Mouse (Mus musculus) lung, adult 2 months (tissue): ENCODE data around the gene Npnt. TPM values are rescaled to one million over a fixed set of nuclear protein-coding genes. Genes with fewer than 3 reads are reported as not detected.

ENCODE experiments used
- DNase-seq: peaks from one replicate; pipeline ENCODE4 v3.0.0; 2022
- H3K4me1 ChIP-seq: fragments of 200-500 bp; 2 replicates; pipeline ENCODE4 v1.6.1; 2011; ENCODE audit warnings: low read length; ENCODE audit not compliant: control insufficient read depth, insufficient read depth
- H3K4me3 ChIP-seq: fragments of 200-500 bp; replicated peaks from 2 replicates; pipeline ENCODE3; 2011; ENCODE audit warnings: low read depth, mild to moderate bottlenecking, control low read depth, low read length; ENCODE audit errors: extremely low read depth
- CTCF ChIP-seq: fragments of 200-500 bp; IDR thresholded peaks from 2 replicates; pipeline ENCODE4 v1.5.1; 2011; ENCODE audit warnings: mild to moderate bottlenecking, low read length, control low read depth; ENCODE audit not compliant: insufficient read depth
- POLR2A ChIP-seq: fragments of 200-500 bp; IDR thresholded peaks from 2 replicates; pipeline ENCODE4 v1.6.1; 2011; ENCODE audit warnings: low read depth, mild to moderate bottlenecking, control low read depth, low read length, borderline replicate concordance; ENCODE audit errors: extremely low read depth
- WGBS: fragments of 180-500 bp; shearing (Covaris S2); methylation state at CpG from one replicate; pipeline ENCODE4 v1.1.7; 2018; 5-methylcytosine and 5-hydroxymethylcytosine counted together
- polyA plus RNA-seq: library from polyadenylated mRNA; depleted of rRNA; stranded (reverse); fragments of >200 nt; gene quantifications from 2 replicates; pipeline ENCODE4 v1.2.3, GENCODE M21; 2012

Npnt gene
- polyA plus RNA-seq, 1 experiment = 498 TPM

- no peak for TF ChIP-seq POLR2A
- TF ChIP-seq CTCF = no peak
- 44% methylated on average over 9 of the region's 9 CpGs for WGBS
- H3K4me3 ChIP-seq = no peak overlapping the region
- no peaks in the 10 kb centered on the region for H3K4me1 ChIP-seq
- no peak for DNase-seq
Measured at GRCm38 (mm10) chr3:132964715-132965507, 14.8 kb upstream of the Npnt start.

DNA sequence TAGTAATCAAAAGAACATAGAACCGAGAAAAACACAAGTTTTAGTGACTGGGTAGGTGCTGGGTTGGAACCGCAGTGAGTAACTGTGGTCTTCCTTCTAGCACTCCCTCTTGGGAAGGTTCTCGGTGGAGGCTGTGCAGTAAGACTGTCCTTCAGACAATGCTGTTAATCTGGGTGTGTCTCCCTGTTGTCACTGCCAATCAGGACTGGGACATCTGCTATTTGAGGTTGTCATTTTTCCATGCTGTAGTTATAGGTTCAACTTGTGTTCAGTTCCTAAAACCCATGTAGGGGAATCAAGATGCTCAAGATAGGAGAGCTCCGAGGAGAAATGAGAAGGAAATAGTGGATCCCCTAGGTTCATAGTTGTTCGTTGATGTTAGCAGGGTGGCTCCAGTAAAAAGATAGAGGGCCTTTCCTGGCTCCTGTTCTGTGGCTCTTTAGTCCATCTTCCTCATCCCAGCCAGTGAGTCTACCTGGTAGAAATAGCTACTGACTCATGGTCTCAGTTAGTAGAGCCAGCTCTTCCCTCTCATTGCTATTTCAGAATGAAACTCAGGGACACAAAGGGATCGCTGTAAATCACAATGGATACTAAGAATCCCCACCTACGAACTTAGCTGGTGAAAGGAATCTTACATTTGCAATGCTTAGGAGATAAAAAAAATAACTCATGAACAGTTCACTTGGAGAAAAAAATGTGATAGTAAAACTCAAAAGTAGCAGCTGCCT, 12.7 kb upstream of the Npnt start:
- no peak overlapping the region for H3K4me3 ChIP-seq
- TF ChIP-seq POLR2A (no peak), CTCF (no peak)
- no peaks in the 10 kb centered on the region for H3K4me1 ChIP-seq
- DNase-seq = no peak
- 85% methylated on average over 7 of the region's 7 CpGs for whole genome bisulfite sequencing

DNA sequence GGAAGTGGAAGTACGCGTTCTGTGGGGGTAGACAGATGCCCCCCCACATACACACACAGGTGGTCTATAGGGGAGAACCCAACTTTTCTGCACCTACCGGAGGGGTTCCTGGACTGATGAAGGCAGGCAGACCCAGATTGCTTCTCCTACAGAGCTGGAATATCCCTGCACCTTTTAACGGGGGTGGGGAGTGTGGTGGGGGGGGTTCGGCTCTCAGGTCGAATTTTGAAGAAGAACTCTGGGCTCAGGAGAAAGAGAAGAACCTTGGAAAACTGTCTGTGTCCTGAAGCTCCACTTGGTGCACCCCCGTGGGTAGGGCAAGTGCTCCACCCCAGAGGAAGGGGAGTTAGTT, 414 bp upstream of the Npnt start:
- H3K4me3 ChIP-seq = peak overlapping the region; percentile 46
- no peak for DNase-seq
- TF ChIP-seq POLR2A (no peak), CTCF (no peak)
- H3K4me1 ChIP-seq = 0 out of 2 replicates have a peak, but pooled peaks cover 2% of the 10 kb centered on the region
- WGBS = 15% methylated on average over 7 of the region's 7 CpGs

- no peak for TF ChIP-seq CTCF
- TF ChIP-seq POLR2A = no peak
- Histone ChIP-seq H3K4me3 (peak overlapping the region; percentile 73), H3K4me1 (peaks cover 5% of the 10 kb centered on the region; the same call in 1 of the 2 replicates)
- 2% methylated on average over 26 of the region's 26 CpGs for WGBS
- peak; percentile 44 for DNase-seq
Measured at GRCm38 (mm10) chr3:132949380-132949790, 706 bp downstream of the Npnt start.

- 22% methylated on average over 7 of the region's 7 CpGs for WGBS
- Histone ChIP-seq H3K4me1 (peaks cover 5% of the 10 kb centered on the region; the same call in 1 of the 2 replicates), H3K4me3 (peak overlapping the region; percentile 46)
- no peak for DNase-seq
- TF ChIP-seq POLR2A (no peak), CTCF (no peak)
Measured at GRCm38 (mm10) chr3:132948298-132948795, 1.7 kb downstream of the Npnt start.

DNA sequence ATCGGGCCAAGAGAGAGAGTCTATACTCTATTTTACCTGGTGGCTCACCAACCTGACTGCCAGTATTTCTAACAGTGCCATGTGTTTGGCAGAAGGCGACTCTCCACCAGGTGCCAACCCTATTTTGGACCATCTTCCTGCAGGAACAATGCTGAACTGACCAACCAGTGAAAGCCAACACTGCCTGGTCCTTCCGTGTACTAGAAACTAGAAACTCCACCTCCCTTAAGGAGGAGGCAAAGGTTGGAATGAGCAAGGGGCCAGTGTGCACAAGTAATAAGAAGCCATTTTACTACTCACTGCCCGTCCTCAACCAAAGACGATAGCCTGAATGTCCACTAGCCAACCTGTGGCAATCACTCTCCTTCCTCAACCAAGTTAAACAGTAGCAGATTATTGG, 4.0 kb downstream of the Npnt start:
- TF ChIP-seq CTCF (no peak), POLR2A (no peak)
- no peak for DNase-seq
- Histone ChIP-seq H3K4me3 (no peak overlapping the region), H3K4me1 (peaks cover 7% of the 10 kb centered on the region; the same call in 1 of the 2 replicates)
- WGBS = 73% methylated on average over 5 of the region's 5 CpGs

DNA sequence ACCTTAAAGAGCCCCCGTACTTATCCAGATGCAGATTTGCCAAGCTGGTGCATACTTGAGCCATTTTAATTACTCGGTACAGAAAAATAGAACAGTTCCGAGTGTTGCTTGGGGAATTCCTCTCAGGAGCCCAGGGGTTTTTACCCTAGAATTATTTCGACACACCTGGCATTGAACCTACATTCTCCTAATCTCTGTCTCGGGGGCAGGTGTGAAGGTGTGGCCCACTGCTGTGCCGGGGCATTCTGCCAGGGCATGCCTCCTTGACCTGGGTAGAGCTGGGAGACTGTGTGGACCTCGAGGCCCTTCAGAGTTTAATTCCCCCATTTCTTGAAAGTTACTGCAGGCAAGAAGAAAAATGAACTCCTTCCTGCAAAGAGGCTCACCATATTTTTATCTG, 4.4 kb downstream of the Npnt start:
- no peak for DNase-seq
- no peak overlapping the region for H3K4me3 ChIP-seq
- WGBS = 56% methylated on average over 7 of the region's 7 CpGs

GRCm38 (mm10) chr3:132944609-132945008, 5.5 kb downstream of the Npnt start:
- Histone ChIP-seq H3K4me3 (no peak overlapping the region), H3K4me1 (peaks cover 10% of the 10 kb centered on the region)
- 56% methylated on average over 3 of the region's 3 CpGs for WGBS
- TF ChIP-seq POLR2A (no peak), CTCF (no peak)
- DNase-seq = no peak

More for the DNA sequence above, 4.4 kb downstream of the Npnt start:
- H3K4me1 ChIP-seq = peaks cover 7% of the 10 kb centered on the region; the same call in 1 of the 2 replicates
- no peak for TF ChIP-seq CTCF
- no peak for TF ChIP-seq POLR2A

GRCm38 (mm10) chr3:132944193-132944592, 5.9 kb downstream of the Npnt start:
- no peak for TF ChIP-seq POLR2A
- no peak for TF ChIP-seq CTCF
- peaks cover 10% of the 10 kb centered on the region for H3K4me1 ChIP-seq
- WGBS = 54% methylated on average over 7 of the region's 7 CpGs
- H3K4me3 ChIP-seq = no peak overlapping the region
- DNase-seq = no peak

- no peak for DNase-seq
- Histone ChIP-seq H3K4me3 (no peak overlapping the region), H3K4me1 (peaks cover 8% of the 10 kb centered on the region)
- 82% methylated on average over 6 of the region's 6 CpGs for WGBS
- no peak for TF ChIP-seq CTCF
- TF ChIP-seq POLR2A = no peak
Measured at GRCm38 (mm10) chr3:132942778-132943177, 7.3 kb downstream of the Npnt start.
